Mouse (Mus musculus): ENCODE data around the gene Gpbar1. TPM values are rescaled to one million over a fixed set of nuclear protein-coding genes. Genes with fewer than 3 reads are reported as not detected.

Gpbar1 gene
- total and polyA plus RNA-seq, 2 experiments = 0.11 TPM; not detected in 1

DNA sequence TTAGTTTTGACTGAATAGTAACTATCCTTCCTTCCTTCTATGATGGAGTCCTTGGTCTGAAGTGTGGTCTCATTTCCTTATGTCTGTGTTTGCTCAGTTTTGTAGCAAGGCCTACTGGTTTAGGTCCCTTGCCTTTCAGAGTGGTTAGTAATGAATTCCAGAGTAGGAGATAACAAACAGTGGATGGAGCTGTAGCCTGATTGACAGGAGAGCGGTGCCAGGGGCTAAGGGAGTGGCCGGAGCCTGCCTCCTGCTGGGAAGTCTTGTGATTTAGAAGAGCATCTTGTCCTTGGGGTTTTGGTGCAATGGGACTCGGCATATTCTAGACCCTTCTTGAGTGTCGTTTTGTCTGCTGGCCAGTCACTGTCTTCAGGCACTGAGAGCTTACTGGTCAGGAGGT is 21.6 kb upstream of the Gpbar1 start:
- Histone ChIP-seq H3K27ac (replicated peaks; ENCODE audit: insufficient read depth, low read depth, low read length) (no peak overlapping the region), H3K79me2 (ENCODE audit: control insufficient read depth, insufficient read depth, low read length) (peaks cover under 1% of the 10 kb centered on the region; the same call in 1 of the 2 replicates), H3K27me3 (ENCODE audit: control insufficient read depth, insufficient read depth, low read length) (no peaks in the 10 kb centered on the region), H3K9ac (ENCODE audit: low read depth, low read length) (no peak overlapping the region), H3K4me1 (ENCODE audit: control insufficient read depth, insufficient read depth, low read length) (no peaks in the 10 kb centered on the region; the same call in 1 of the 2 replicates), H3K4me3 (ENCODE audit: insufficient read depth, low read depth, low read length) (no peak overlapping the region), H3K36me3 (ENCODE audit: control insufficient read depth, insufficient read depth, low read length) (peaks cover 59% of the 10 kb centered on the region)
- 94% methylated on average over 4 of the region's 4 CpGs for WGBS
- no peak for DNase-seq (ENCODE audit: extremely low read depth, low read depth, low spot score)
- TF ChIP-seq CTCF (IDR thresholded peaks at IDR 0.05; ENCODE audit: low read depth, low read length) = no peak
- no peak for TF ChIP-seq POLR2A (IDR thresholded peaks at IDR 0.05; ENCODE audit: extremely low read depth, insufficient read depth, low read length)

DNA sequence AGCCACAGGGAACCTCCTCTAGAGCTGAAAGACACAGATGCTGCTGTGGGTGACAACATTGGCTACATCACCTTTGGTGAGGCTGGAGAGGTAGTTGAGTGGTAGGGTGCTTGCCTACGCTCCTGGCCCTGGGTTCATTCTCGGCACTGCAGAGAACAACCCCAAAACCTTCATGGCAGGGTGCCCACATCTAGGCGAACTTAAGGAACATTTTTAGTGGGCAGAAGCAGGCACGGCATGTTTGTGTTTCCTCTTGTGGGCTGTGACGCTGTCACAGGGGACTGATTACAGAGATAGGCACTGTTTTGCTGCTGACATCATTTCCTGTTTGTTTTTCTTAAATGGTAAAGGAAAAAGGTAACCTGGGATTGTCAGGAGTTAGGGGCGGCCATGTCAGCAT is 15.8 kb upstream of the Gpbar1 start:
- Histone ChIP-seq H3K27ac (replicated peaks; ENCODE audit: insufficient read depth, low read depth, low read length) (no peak overlapping the region), H3K4me1 (ENCODE audit: control insufficient read depth, insufficient read depth, low read length) (no peaks in the 10 kb centered on the region; the same call in 1 of the 2 replicates), H3K79me2 (ENCODE audit: control insufficient read depth, insufficient read depth, low read length) (no peaks in the 10 kb centered on the region), H3K9ac (ENCODE audit: low read depth, low read length) (no peak overlapping the region), H3K36me3 (ENCODE audit: control insufficient read depth, insufficient read depth, low read length) (peaks cover 63% of the 10 kb centered on the region), H3K4me3 (ENCODE audit: insufficient read depth, low read depth, low read length) (no peak overlapping the region), H3K27me3 (ENCODE audit: control insufficient read depth, insufficient read depth, low read length) (no peaks in the 10 kb centered on the region)
- TF ChIP-seq CTCF (IDR thresholded peaks at IDR 0.05; ENCODE audit: low read depth, low read length) (no peak), POLR2A (IDR thresholded peaks at IDR 0.05; ENCODE audit: extremely low read depth, insufficient read depth, low read length) (no peak)
- no peak for DNase-seq (ENCODE audit: extremely low read depth, low read depth, low spot score)
- WGBS = 75% methylated on average over 6 of the region's 6 CpGs

GRCm38 (mm10) chr1:74268750-74269149 is 9.6 kb upstream of the Gpbar1 start:
- Histone ChIP-seq H3K36me3 (ENCODE audit: control insufficient read depth, insufficient read depth, low read length) (peaks cover 37% of the 10 kb centered on the region), H3K27me3 (ENCODE audit: control insufficient read depth, insufficient read depth, low read length) (no peaks in the 10 kb centered on the region), H3K9ac (ENCODE audit: low read depth, low read length) (no peak overlapping the region), H3K27ac (replicated peaks; ENCODE audit: insufficient read depth, low read depth, low read length) (no peak overlapping the region), H3K79me2 (ENCODE audit: control insufficient read depth, insufficient read depth, low read length) (no peaks in the 10 kb centered on the region), H3K4me3 (ENCODE audit: insufficient read depth, low read depth, low read length) (no peak overlapping the region), H3K4me1 (ENCODE audit: control insufficient read depth, insufficient read depth, low read length) (no peaks in the 10 kb centered on the region)
- no peak for DNase-seq (ENCODE audit: extremely low read depth, low read depth, low spot score)
- 87% methylated on average over 8 of the region's 8 CpGs for WGBS
- TF ChIP-seq CTCF (IDR thresholded peaks at IDR 0.05; ENCODE audit: low read depth, low read length) (no peak), POLR2A (IDR thresholded peaks at IDR 0.05; ENCODE audit: extremely low read depth, insufficient read depth, low read length) (no peak)

DNA sequence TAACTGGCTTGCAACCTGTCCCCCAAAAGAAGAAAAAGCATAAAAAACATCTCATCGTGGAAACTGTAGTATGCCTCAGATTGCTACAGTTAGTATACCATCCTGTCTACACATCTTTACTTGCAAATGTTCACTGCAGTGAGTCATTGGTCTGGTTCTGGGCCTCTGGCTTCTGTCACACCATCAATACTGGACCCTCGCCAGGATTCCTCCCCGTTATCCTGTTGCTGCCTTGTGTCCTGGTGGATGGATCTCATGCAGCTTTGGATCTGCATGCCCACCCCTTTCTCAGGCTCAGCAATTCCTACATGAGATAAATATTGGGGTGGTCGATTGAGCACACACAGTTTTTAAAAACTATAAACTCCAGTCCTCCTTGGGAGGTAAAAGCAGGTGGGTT is 6.7 kb upstream of the Gpbar1 start:
- no peak overlapping the region for H3K9ac ChIP-seq (ENCODE audit: low read depth, low read length)
- H3K79me2 ChIP-seq (ENCODE audit: control insufficient read depth, insufficient read depth, low read length) = no peaks in the 10 kb centered on the region
- no peak for DNase-seq (ENCODE audit: extremely low read depth, low read depth, low spot score)
- no peaks in the 10 kb centered on the region for H3K27me3 ChIP-seq (ENCODE audit: control insufficient read depth, insufficient read depth, low read length)
- TF ChIP-seq POLR2A (IDR thresholded peaks at IDR 0.05; ENCODE audit: extremely low read depth, insufficient read depth, low read length) (no peak), CTCF (IDR thresholded peaks at IDR 0.05; ENCODE audit: low read depth, low read length) (no peak)
- H3K36me3 ChIP-seq (ENCODE audit: control insufficient read depth, insufficient read depth, low read length) = peaks cover 17% of the 10 kb centered on the region; the same call in 1 of the 2 replicates
- no peak overlapping the region for H3K4me3 ChIP-seq (ENCODE audit: insufficient read depth, low read depth, low read length)
- 50% methylated on average over 4 of the region's 4 CpGs for WGBS
- H3K27ac ChIP-seq (replicated peaks; ENCODE audit: insufficient read depth, low read depth, low read length) = no peak overlapping the region
- H3K4me1 ChIP-seq (ENCODE audit: control insufficient read depth, insufficient read depth, low read length) = no peaks in the 10 kb centered on the region; the same call in 1 of the 2 replicates

GRCm38 (mm10) chr1:74275015-74275414 is 3.3 kb upstream of the Gpbar1 start:
- no peak overlapping the region for H3K9ac ChIP-seq (ENCODE audit: low read depth, low read length)
- DNase-seq (ENCODE audit: extremely low read depth, low read depth, low spot score) = no peak
- H3K79me2 ChIP-seq (ENCODE audit: control insufficient read depth, insufficient read depth, low read length) = no peaks in the 10 kb centered on the region
- H3K27ac ChIP-seq (replicated peaks; ENCODE audit: insufficient read depth, low read depth, low read length) = no peak overlapping the region
- 57% methylated on average over 9 of the region's 9 CpGs for WGBS
- peaks cover 1% of the 10 kb centered on the region; the same call in 1 of the 2 replicates for H3K36me3 ChIP-seq (ENCODE audit: control insufficient read depth, insufficient read depth, low read length)
- no peaks in the 10 kb centered on the region; the same call in 1 of the 2 replicates for H3K4me1 ChIP-seq (ENCODE audit: control insufficient read depth, insufficient read depth, low read length)
- no peak overlapping the region for H3K4me3 ChIP-seq (ENCODE audit: insufficient read depth, low read depth, low read length)
- TF ChIP-seq CTCF (IDR thresholded peaks at IDR 0.05; ENCODE audit: low read depth, low read length) (no peak), POLR2A (IDR thresholded peaks at IDR 0.05; ENCODE audit: extremely low read depth, insufficient read depth, low read length) (no peak)
- no peaks in the 10 kb centered on the region for H3K27me3 ChIP-seq (ENCODE audit: control insufficient read depth, insufficient read depth, low read length)

DNA sequence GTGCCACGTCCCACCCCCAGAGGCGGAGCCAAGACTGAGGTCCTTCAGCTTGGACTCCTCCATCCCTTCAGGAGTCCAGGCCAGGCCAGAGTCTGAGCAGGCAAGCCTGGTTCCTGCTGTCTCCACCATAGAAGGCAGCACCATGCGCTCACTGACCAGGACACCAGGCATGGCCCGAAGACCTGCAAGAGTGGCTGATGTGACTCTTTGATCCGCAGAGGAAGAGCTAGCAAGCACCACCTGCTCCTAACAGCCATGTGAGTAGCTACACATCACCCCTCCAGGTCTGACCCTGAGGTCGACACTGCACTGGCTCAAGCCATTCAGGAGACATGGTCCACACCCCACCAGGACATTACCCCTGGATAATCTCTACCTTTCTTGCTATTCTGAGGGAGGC is 1.3 kb upstream of the Gpbar1 start:
- no peaks in the 10 kb centered on the region for H3K27me3 ChIP-seq (ENCODE audit: control insufficient read depth, insufficient read depth, low read length)
- no peak for DNase-seq (ENCODE audit: extremely low read depth, low read depth, low spot score)
- 80% methylated on average over 6 of the region's 6 CpGs for WGBS

More for the DNA sequence above, 1.3 kb upstream of the Gpbar1 start:
- no peak overlapping the region for H3K9ac ChIP-seq (ENCODE audit: low read depth, low read length)
- H3K27ac ChIP-seq (replicated peaks; ENCODE audit: insufficient read depth, low read depth, low read length) = no peak overlapping the region
- peaks cover 6% of the 10 kb centered on the region; the same call in 1 of the 2 replicates for H3K36me3 ChIP-seq (ENCODE audit: control insufficient read depth, insufficient read depth, low read length)
- H3K4me1 ChIP-seq (ENCODE audit: control insufficient read depth, insufficient read depth, low read length) = no peaks in the 10 kb centered on the region; the same call in 1 of the 2 replicates
- TF ChIP-seq CTCF (IDR thresholded peaks at IDR 0.05; ENCODE audit: low read depth, low read length) (no peak), POLR2A (IDR thresholded peaks at IDR 0.05; ENCODE audit: extremely low read depth, insufficient read depth, low read length) (no peak)
- no peak overlapping the region for H3K4me3 ChIP-seq (ENCODE audit: insufficient read depth, low read depth, low read length)
- H3K79me2 ChIP-seq (ENCODE audit: control insufficient read depth, insufficient read depth, low read length) = no peaks in the 10 kb centered on the region
